Mouse (Mus musculus) embryonic facial prominence, embryonic 15.5 days (tissue): ENCODE results near the gene Tmem209. TPM values are rescaled to one million over a fixed set of nuclear protein-coding genes. Genes with fewer than 3 reads are reported as not detected.

Experiments used
- ATAC-seq: fragments of 200-750 bp; cut with Nextera tagmentation; 2 replicates; pipeline ENCODE4 v1.8.0; 2017; ENCODE audit warnings: low read depth, moderate TSS enrichment; ENCODE audit not compliant: insufficient number of reproducible peaks, low FRiP score, low TSS enrichment
- H3K27ac ChIP-seq: fragments of 300-500 bp; sonication (generic); replicated peaks from 2 replicates; pipeline ENCODE4 v1.5.1; 2015; ENCODE audit warnings: mild to moderate bottlenecking, inconsistent platforms
- H3K27me3 ChIP-seq: fragments of 300-500 bp; sonication (generic); 2 replicates; pipeline ENCODE4 v1.6.1; 2015; ENCODE audit warnings: inconsistent platforms
- H3K36me3 ChIP-seq: fragments of 300-500 bp; sonication (generic); 2 replicates; pipeline ENCODE4 v1.6.1; 2015; ENCODE audit warnings: mild to moderate bottlenecking, inconsistent platforms
- H3K4me1 ChIP-seq: fragments of 300-500 bp; sonication (generic); 2 replicates; pipeline ENCODE4 v1.6.1; 2015; ENCODE audit warnings: inconsistent platforms
- H3K4me2 ChIP-seq: fragments of 300-500 bp; sonication (generic); replicated peaks from 2 replicates; pipeline ENCODE4 v1.6.1; 2015; ENCODE audit warnings: mild to moderate bottlenecking, inconsistent platforms
- H3K4me3 ChIP-seq: fragments of 300-500 bp; sonication (generic); replicated peaks from 2 replicates; pipeline ENCODE4 v1.5.1; 2015; ENCODE audit warnings: mild to moderate bottlenecking, inconsistent platforms
- H3K9ac ChIP-seq: fragments of 300-500 bp; sonication (generic); 2 replicates; pipeline ENCODE4 v1.6.1; 2015; ENCODE audit warnings: inconsistent platforms
- H3K9me3 ChIP-seq: fragments of 300-500 bp; sonication (generic); replicated peaks from 2 replicates; pipeline ENCODE4 v1.6.1; 2016; ENCODE audit warnings: inconsistent platforms
- WGBS: fragments of 180-500 bp; shearing (Covaris S2); methylation state at CpG from one replicate; pipeline ENCODE4 v1.1.7; 2015; 5-methylcytosine and 5-hydroxymethylcytosine counted together
- polyA plus RNA-seq: library from polyadenylated mRNA; unstranded; fragments of >200 nt; fragmentation: Nextera tagmentation; extraction: Ambion mirVana; gene quantifications from 2 replicates; pipeline ENCODE4 v1.2.1, GENCODE M21; 2015

The Tmem209 gene
- polyA plus RNA-seq, 1 experiment from 2014 or later, result 29.1 TPM

- Histone ChIP-seq H3K4me1 (peaks cover 34% of the 10 kb centered on the region), H3K9me3 (no peaks in the 10 kb centered on the region), H3K27me3 (no peaks in the 10 kb centered on the region), H3K27ac (no peak overlapping the region), H3K4me3 (no peak overlapping the region), H3K36me3 (no peaks in the 10 kb centered on the region), H3K4me2 (no peak overlapping the region), H3K9ac (no peak overlapping the region)
- ATAC-seq, result no peak
- WGBS, result 41% methylated on average over 6 of the region's 6 CpGs
Measured at GRCm38 (mm10) chr6:30528800-30529199, 19.2 kb upstream of the Tmem209 start.

- 0 out of 2 replicates have a peak, but pooled peaks have one; percentile 55 for ATAC-seq
- Histone ChIP-seq H3K9me3 (no peaks in the 10 kb centered on the region), H3K4me3 (no peak overlapping the region), H3K36me3 (no peaks in the 10 kb centered on the region), H3K4me2 (peak overlapping the region; percentile 30; the same call in 1 of the 2 replicates), H3K4me1 (peaks cover 34% of the 10 kb centered on the region), H3K27ac (peak overlapping the region; percentile 85), H3K9ac (no peak overlapping the region), H3K27me3 (no peaks in the 10 kb centered on the region)
- WGBS, result 12% methylated on average over 19 of the region's 19 CpGs
Measured at GRCm38 (mm10) chr6:30526586-30527515, 17.3 kb upstream of the Tmem209 start.

- no peaks in the 10 kb centered on the region for H3K9me3 ChIP-seq
- H3K36me3 ChIP-seq, result no peaks in the 10 kb centered on the region
- H3K4me2 ChIP-seq, result no peak overlapping the region
- no peak overlapping the region for H3K4me3 ChIP-seq
- 37% methylated on average over 7 of the region's 7 CpGs for WGBS
- H3K27ac ChIP-seq, result peak overlapping the region; percentile 85
- H3K9ac ChIP-seq, result no peak overlapping the region
- H3K27me3 ChIP-seq, result no peaks in the 10 kb centered on the region
- no peak for ATAC-seq
- H3K4me1 ChIP-seq, result peaks cover 34% of the 10 kb centered on the region
Measured at GRCm38 (mm10) chr6:30525456-30526332, 16.1 kb upstream of the Tmem209 start.

GRCm38 (mm10) chr6:30520400-30520799 lies 10.8 kb upstream of the Tmem209 start:
- H3K4me3 ChIP-seq, result no peak overlapping the region
- H3K27me3 ChIP-seq, result no peaks in the 10 kb centered on the region
- no peaks in the 10 kb centered on the region for H3K9me3 ChIP-seq
- H3K9ac ChIP-seq, result no peak overlapping the region
- no peak for ATAC-seq
- 66% methylated on average over 11 of the region's 11 CpGs for WGBS
- no peaks in the 10 kb centered on the region for H3K36me3 ChIP-seq
- no peak overlapping the region for H3K27ac ChIP-seq
- no peak overlapping the region for H3K4me2 ChIP-seq
- H3K4me1 ChIP-seq, result peaks cover 5% of the 10 kb centered on the region

- Histone ChIP-seq H3K9me3 (no peaks in the 10 kb centered on the region; the same call in 1 of the 2 replicates), H3K4me2 (no peak overlapping the region), H3K27ac (peak overlapping the region; percentile 55), H3K4me3 (no peak overlapping the region), H3K36me3 (no peaks in the 10 kb centered on the region), H3K9ac (no peak overlapping the region), H3K4me1 (peaks cover 13% of the 10 kb centered on the region), H3K27me3 (no peaks in the 10 kb centered on the region)
- 9% methylated on average over 9 of the region's 9 CpGs for WGBS
- ATAC-seq, result no peak
Measured at GRCm38 (mm10) chr6:30514242-30514641, 4.7 kb upstream of the Tmem209 start.

- WGBS, result 67% methylated on average over 5 of the region's 5 CpGs
- ATAC-seq, result no peak
- H3K4me3 ChIP-seq, result no peak overlapping the region
- peak overlapping the region; percentile 99 for H3K27ac ChIP-seq
- no peaks in the 10 kb centered on the region for H3K27me3 ChIP-seq
- H3K4me2 ChIP-seq, result peak overlapping the region; percentile 59
- peaks cover 13% of the 10 kb centered on the region for H3K4me1 ChIP-seq
- H3K9me3 ChIP-seq, result no peaks in the 10 kb centered on the region; the same call in 1 of the 2 replicates
- H3K36me3 ChIP-seq, result peaks cover 9% of the 10 kb centered on the region; the same call in 1 of the 2 replicates
- peak overlapping the region; percentile 24; the same call in 1 of the 2 replicates for H3K9ac ChIP-seq
Measured at GRCm38 (mm10) chr6:30510291-30510690, 708 bp upstream of the Tmem209 start.

GRCm38 (mm10) chr6:30508824-30509223 lies 759 bp downstream of the Tmem209 start:
- no peak for ATAC-seq
- H3K9ac ChIP-seq, result peak overlapping the region; percentile 85
- WGBS, result 5% methylated on average over 2 of the region's 2 CpGs

GRCm38 (mm10) chr6:30499049-30499448 lies 10.5 kb downstream of the Tmem209 start:
- no peak overlapping the region for H3K9ac ChIP-seq
- no peaks in the 10 kb centered on the region for H3K4me1 ChIP-seq
- H3K4me2 ChIP-seq, result no peak overlapping the region
- no peaks in the 10 kb centered on the region for H3K9me3 ChIP-seq
- WGBS, result 59% methylated on average over 3 of the region's 3 CpGs
- no peak overlapping the region for H3K4me3 ChIP-seq
- no peaks in the 10 kb centered on the region for H3K27me3 ChIP-seq
- no peak for ATAC-seq
- peaks cover 44% of the 10 kb centered on the region for H3K36me3 ChIP-seq
- H3K27ac ChIP-seq, result no peak overlapping the region

More at GRCm38 (mm10) chr6:30508824-30509223, 759 bp downstream of the Tmem209 start:
- no peaks in the 10 kb centered on the region for H3K27me3 ChIP-seq
- H3K4me3 ChIP-seq, result peak overlapping the region; percentile 60
- H3K36me3 ChIP-seq, result peaks cover 18% of the 10 kb centered on the region
- no peaks in the 10 kb centered on the region; the same call in 1 of the 2 replicates for H3K9me3 ChIP-seq
- H3K27ac ChIP-seq, result peak overlapping the region; percentile 99
- peaks cover 7% of the 10 kb centered on the region for H3K4me1 ChIP-seq
- peak overlapping the region; percentile 59 for H3K4me2 ChIP-seq

- H3K9me3 ChIP-seq, result no peaks in the 10 kb centered on the region
- H3K27ac ChIP-seq, result no peak overlapping the region
- no peaks in the 10 kb centered on the region for H3K4me1 ChIP-seq
- peaks cover 76% of the 10 kb centered on the region for H3K36me3 ChIP-seq
- no peak overlapping the region for H3K4me3 ChIP-seq
- H3K4me2 ChIP-seq, result no peak overlapping the region
- no peak for ATAC-seq
- WGBS, result 90% methylated on average over 6 of the region's 6 CpGs
- no peaks in the 10 kb centered on the region for H3K27me3 ChIP-seq
- H3K9ac ChIP-seq, result no peak overlapping the region
Measured at GRCm38 (mm10) chr6:30486504-30486903, 23.1 kb downstream of the Tmem209 start.

- H3K9me3 ChIP-seq, result no peaks in the 10 kb centered on the region
- WGBS, result 77% methylated on average over 2 of the region's 2 CpGs
- no peak overlapping the region for H3K4me3 ChIP-seq
- H3K9ac ChIP-seq, result no peak overlapping the region
- H3K4me1 ChIP-seq, result no peaks in the 10 kb centered on the region
- peaks cover 76% of the 10 kb centered on the region for H3K36me3 ChIP-seq
- H3K27me3 ChIP-seq, result no peaks in the 10 kb centered on the region
- ATAC-seq, result no peak
- H3K27ac ChIP-seq, result no peak overlapping the region
- H3K4me2 ChIP-seq, result no peak overlapping the region
Measured at GRCm38 (mm10) chr6:30482908-30483307, 26.7 kb downstream of the Tmem209 start.

GRCm38 (mm10) chr6:30479418-30479817 lies 30.2 kb downstream of the Tmem209 start:
- Histone ChIP-seq H3K36me3 (peaks cover 46% of the 10 kb centered on the region), H3K27ac (no peak overlapping the region), H3K4me3 (no peak overlapping the region), H3K4me1 (no peaks in the 10 kb centered on the region), H3K4me2 (no peak overlapping the region), H3K9me3 (no peaks in the 10 kb centered on the region), H3K27me3 (no peaks in the 10 kb centered on the region), H3K9ac (no peak overlapping the region)
- ATAC-seq, result no peak
- WGBS, result 97% methylated on average over 3 of the region's 3 CpGs
